Mouse (Mus musculus): Measurements from ENCODE around the gene Dnaic1. TPM values are rescaled to one million over a fixed set of nuclear protein-coding genes. Genes with fewer than 3 reads are reported as not detected.
A peak's percentile ranks its signal among the peaks of the same experiment; 100 is the strongest.

Dnaic1 gene
- polyA plus RNA-seq, 1 experiment from 2014 or later = 1.9 TPM

- Histone ChIP-seq H3K36me3 (ENCODE audit: control insufficient read depth, insufficient read depth, low read length) (no peaks in the 10 kb centered on the region), H3K27me3 (ENCODE audit: control insufficient read depth, insufficient read depth, low read length) (no peaks in the 10 kb centered on the region), H3K4me2 (ENCODE audit: low read depth, low read length, severe bottlenecking) (no peak overlapping the region), H3K27ac (ENCODE audit: low read depth, low read length) (no peak overlapping the region), H3K4me1 (replicated peaks; ENCODE audit: control insufficient read depth, insufficient read depth, low read length) (peaks cover 7% of the 10 kb centered on the region; the same call in 1 of the 2 replicates), H3K9ac (ENCODE audit: low read length) (no peak overlapping the region), H3K9me3 (ENCODE audit: control insufficient read depth, low read length) (no peaks in the 10 kb centered on the region), H3K4me3 (ENCODE audit: low read depth, low read length) (no peak overlapping the region)
- 28% methylated on average over 6 of the region's 6 CpGs for WGBS
- no peak for ATAC-seq (replicated peaks; ENCODE audit: low FRiP score)
- no peak for DNase-seq (ENCODE audit: low spot score)
Observed at GRCm38 (mm10) chr4:41532420-41532819, 37.2 kb upstream of the Dnaic1 start.

- ATAC-seq (replicated peaks; ENCODE audit: low FRiP score) (no peak), DNase-seq (ENCODE audit: low spot score) (no peak)
- no peaks in the 10 kb centered on the region for H3K36me3 ChIP-seq (ENCODE audit: control insufficient read depth, insufficient read depth, low read length)
- no peak overlapping the region for H3K4me3 ChIP-seq (ENCODE audit: low read depth, low read length)
- no peak overlapping the region for H3K9ac ChIP-seq (ENCODE audit: low read length)
- H3K4me1 ChIP-seq (replicated peaks; ENCODE audit: control insufficient read depth, insufficient read depth, low read length) = no peaks in the 10 kb centered on the region
- H3K27me3 ChIP-seq (ENCODE audit: control insufficient read depth, insufficient read depth, low read length) = no peaks in the 10 kb centered on the region
- no peak overlapping the region for H3K4me2 ChIP-seq (ENCODE audit: low read depth, low read length, severe bottlenecking)
- WGBS = 73% methylated on average over 5 of the region's 5 CpGs
- no peaks in the 10 kb centered on the region for H3K9me3 ChIP-seq (ENCODE audit: control insufficient read depth, low read length)
- no peak overlapping the region for H3K27ac ChIP-seq (ENCODE audit: low read depth, low read length)
Observed at GRCm38 (mm10) chr4:41534866-41535265, 34.7 kb upstream of the Dnaic1 start.

GRCm38 (mm10) chr4:41542136-41542535 is 27.4 kb upstream of the Dnaic1 start:
- ATAC-seq (replicated peaks; ENCODE audit: low FRiP score) (no peak), DNase-seq (ENCODE audit: low spot score) (no peak)
- Histone ChIP-seq H3K27ac (ENCODE audit: low read depth, low read length) (no peak overlapping the region), H3K36me3 (ENCODE audit: control insufficient read depth, insufficient read depth, low read length) (no peaks in the 10 kb centered on the region), H3K9ac (ENCODE audit: low read length) (no peak overlapping the region), H3K4me3 (ENCODE audit: low read depth, low read length) (no peak overlapping the region), H3K4me2 (ENCODE audit: low read depth, low read length, severe bottlenecking) (no peak overlapping the region), H3K4me1 (replicated peaks; ENCODE audit: control insufficient read depth, insufficient read depth, low read length) (0 out of 2 replicates have a peak, but pooled peaks cover 2% of the 10 kb centered on the region), H3K9me3 (ENCODE audit: control insufficient read depth, low read length) (no peaks in the 10 kb centered on the region), H3K27me3 (ENCODE audit: control insufficient read depth, insufficient read depth, low read length) (no peaks in the 10 kb centered on the region)
- 88% methylated on average over 8 of the region's 8 CpGs for WGBS

- Histone ChIP-seq H3K27me3 (ENCODE audit: control insufficient read depth, insufficient read depth, low read length) (no peaks in the 10 kb centered on the region), H3K9ac (ENCODE audit: low read length) (no peak overlapping the region), H3K4me2 (ENCODE audit: low read depth, low read length, severe bottlenecking) (no peak overlapping the region), H3K4me3 (ENCODE audit: low read depth, low read length) (no peak overlapping the region), H3K9me3 (ENCODE audit: control insufficient read depth, low read length) (no peaks in the 10 kb centered on the region), H3K4me1 (replicated peaks; ENCODE audit: control insufficient read depth, insufficient read depth, low read length) (0 out of 2 replicates have a peak, but pooled peaks cover 2% of the 10 kb centered on the region), H3K27ac (ENCODE audit: low read depth, low read length) (no peak overlapping the region), H3K36me3 (ENCODE audit: control insufficient read depth, insufficient read depth, low read length) (no peaks in the 10 kb centered on the region)
- DNase-seq (ENCODE audit: low spot score) (peak; percentile 69), ATAC-seq (replicated peaks; ENCODE audit: low FRiP score) (no peak)
- 26% methylated on average over 8 of the region's 8 CpGs for WGBS
Observed at GRCm38 (mm10) chr4:41545985-41546384, 23.6 kb upstream of the Dnaic1 start.

- Histone ChIP-seq H3K4me3 (ENCODE audit: low read depth, low read length) (no peak overlapping the region), H3K27me3 (ENCODE audit: control insufficient read depth, insufficient read depth, low read length) (no peaks in the 10 kb centered on the region), H3K9ac (ENCODE audit: low read length) (no peak overlapping the region), H3K4me1 (replicated peaks; ENCODE audit: control insufficient read depth, insufficient read depth, low read length) (0 out of 2 replicates have a peak, but pooled peaks cover 2% of the 10 kb centered on the region), H3K36me3 (ENCODE audit: control insufficient read depth, insufficient read depth, low read length) (no peaks in the 10 kb centered on the region), H3K4me2 (ENCODE audit: low read depth, low read length, severe bottlenecking) (no peak overlapping the region), H3K27ac (ENCODE audit: low read depth, low read length) (no peak overlapping the region), H3K9me3 (ENCODE audit: control insufficient read depth, low read length) (no peaks in the 10 kb centered on the region)
- DNase-seq (ENCODE audit: low spot score) = no peak
- WGBS = 90% methylated on average over 1 of the region's 1 CpGs
- ATAC-seq (replicated peaks; ENCODE audit: low FRiP score) = no peak
Observed at GRCm38 (mm10) chr4:41547086-41547485, 22.5 kb upstream of the Dnaic1 start.

GRCm38 (mm10) chr4:41552529-41552928 is 17.0 kb upstream of the Dnaic1 start:
- peak; percentile 39; the same call in 1 of the 2 replicates for ATAC-seq (replicated peaks; ENCODE audit: low FRiP score)
- 34% methylated on average over 6 of the region's 6 CpGs for WGBS
- Histone ChIP-seq H3K36me3 (ENCODE audit: control insufficient read depth, insufficient read depth, low read length) (no peaks in the 10 kb centered on the region), H3K27me3 (ENCODE audit: control insufficient read depth, insufficient read depth, low read length) (no peaks in the 10 kb centered on the region), H3K9ac (ENCODE audit: low read length) (no peak overlapping the region), H3K4me1 (replicated peaks; ENCODE audit: control insufficient read depth, insufficient read depth, low read length) (no peaks in the 10 kb centered on the region), H3K4me2 (ENCODE audit: low read depth, low read length, severe bottlenecking) (no peak overlapping the region), H3K27ac (ENCODE audit: low read depth, low read length) (no peak overlapping the region), H3K9me3 (ENCODE audit: control insufficient read depth, low read length) (no peaks in the 10 kb centered on the region), H3K4me3 (ENCODE audit: low read depth, low read length) (no peak overlapping the region)
- DNase-seq (ENCODE audit: low spot score) = peak; percentile 88

GRCm38 (mm10) chr4:41553116-41553515 is 16.5 kb upstream of the Dnaic1 start:
- WGBS = 72% methylated on average over 11 of the region's 11 CpGs
- DNase-seq (ENCODE audit: low spot score) = no peak
- H3K36me3 ChIP-seq (ENCODE audit: control insufficient read depth, insufficient read depth, low read length) = no peaks in the 10 kb centered on the region
- no peak overlapping the region for H3K27ac ChIP-seq (ENCODE audit: low read depth, low read length)
- no peak overlapping the region for H3K4me3 ChIP-seq (ENCODE audit: low read depth, low read length)
- no peak for ATAC-seq (replicated peaks; ENCODE audit: low FRiP score)
- no peaks in the 10 kb centered on the region for H3K9me3 ChIP-seq (ENCODE audit: control insufficient read depth, low read length)
- no peak overlapping the region for H3K9ac ChIP-seq (ENCODE audit: low read length)
- H3K27me3 ChIP-seq (ENCODE audit: control insufficient read depth, insufficient read depth, low read length) = no peaks in the 10 kb centered on the region
- H3K4me2 ChIP-seq (ENCODE audit: low read depth, low read length, severe bottlenecking) = no peak overlapping the region
- no peaks in the 10 kb centered on the region for H3K4me1 ChIP-seq (replicated peaks; ENCODE audit: control insufficient read depth, insufficient read depth, low read length)

GRCm38 (mm10) chr4:41554994-41555663 is 14.4 kb upstream of the Dnaic1 start:
- Histone ChIP-seq H3K27me3 (ENCODE audit: control insufficient read depth, insufficient read depth, low read length) (no peaks in the 10 kb centered on the region), H3K4me3 (ENCODE audit: low read depth, low read length) (no peak overlapping the region), H3K9ac (ENCODE audit: low read length) (no peak overlapping the region), H3K9me3 (ENCODE audit: control insufficient read depth, low read length) (no peaks in the 10 kb centered on the region), H3K36me3 (ENCODE audit: control insufficient read depth, insufficient read depth, low read length) (no peaks in the 10 kb centered on the region), H3K4me2 (ENCODE audit: low read depth, low read length, severe bottlenecking) (no peak overlapping the region), H3K4me1 (replicated peaks; ENCODE audit: control insufficient read depth, insufficient read depth, low read length) (no peaks in the 10 kb centered on the region), H3K27ac (ENCODE audit: low read depth, low read length) (no peak overlapping the region)
- no peak for DNase-seq (ENCODE audit: low spot score)
- WGBS = 86% methylated on average over 14 of the region's 14 CpGs
- ATAC-seq (replicated peaks; ENCODE audit: low FRiP score) = no peak

- 71% methylated on average over 5 of the region's 5 CpGs for WGBS
- Histone ChIP-seq H3K9me3 (ENCODE audit: control insufficient read depth, low read length) (no peaks in the 10 kb centered on the region), H3K4me3 (ENCODE audit: low read depth, low read length) (no peak overlapping the region), H3K9ac (ENCODE audit: low read length) (no peak overlapping the region), H3K36me3 (ENCODE audit: control insufficient read depth, insufficient read depth, low read length) (no peaks in the 10 kb centered on the region), H3K27ac (ENCODE audit: low read depth, low read length) (no peak overlapping the region), H3K4me1 (replicated peaks; ENCODE audit: control insufficient read depth, insufficient read depth, low read length) (no peaks in the 10 kb centered on the region), H3K4me2 (ENCODE audit: low read depth, low read length, severe bottlenecking) (no peak overlapping the region), H3K27me3 (ENCODE audit: control insufficient read depth, insufficient read depth, low read length) (no peaks in the 10 kb centered on the region)
- no peak for DNase-seq (ENCODE audit: low spot score)
- no peak for ATAC-seq (replicated peaks; ENCODE audit: low FRiP score)
Observed at GRCm38 (mm10) chr4:41556311-41556953, 13.1 kb upstream of the Dnaic1 start.

Measured in forebrain, embryonic 11.5 days (tissue).